Mouse (Mus musculus): Measurements from ENCODE around the gene Acvr2a. TPM values are rescaled to one million over a fixed set of nuclear protein-coding genes. Genes with fewer than 3 reads are reported as not detected.

The Acvr2a gene
- polyA plus RNA-seq (2011; ENCODE audit: insufficient read depth, insufficient read length, low read depth, missing spikeins) = 10.0 and 11.7 TPM in 2 replicates

DNA sequence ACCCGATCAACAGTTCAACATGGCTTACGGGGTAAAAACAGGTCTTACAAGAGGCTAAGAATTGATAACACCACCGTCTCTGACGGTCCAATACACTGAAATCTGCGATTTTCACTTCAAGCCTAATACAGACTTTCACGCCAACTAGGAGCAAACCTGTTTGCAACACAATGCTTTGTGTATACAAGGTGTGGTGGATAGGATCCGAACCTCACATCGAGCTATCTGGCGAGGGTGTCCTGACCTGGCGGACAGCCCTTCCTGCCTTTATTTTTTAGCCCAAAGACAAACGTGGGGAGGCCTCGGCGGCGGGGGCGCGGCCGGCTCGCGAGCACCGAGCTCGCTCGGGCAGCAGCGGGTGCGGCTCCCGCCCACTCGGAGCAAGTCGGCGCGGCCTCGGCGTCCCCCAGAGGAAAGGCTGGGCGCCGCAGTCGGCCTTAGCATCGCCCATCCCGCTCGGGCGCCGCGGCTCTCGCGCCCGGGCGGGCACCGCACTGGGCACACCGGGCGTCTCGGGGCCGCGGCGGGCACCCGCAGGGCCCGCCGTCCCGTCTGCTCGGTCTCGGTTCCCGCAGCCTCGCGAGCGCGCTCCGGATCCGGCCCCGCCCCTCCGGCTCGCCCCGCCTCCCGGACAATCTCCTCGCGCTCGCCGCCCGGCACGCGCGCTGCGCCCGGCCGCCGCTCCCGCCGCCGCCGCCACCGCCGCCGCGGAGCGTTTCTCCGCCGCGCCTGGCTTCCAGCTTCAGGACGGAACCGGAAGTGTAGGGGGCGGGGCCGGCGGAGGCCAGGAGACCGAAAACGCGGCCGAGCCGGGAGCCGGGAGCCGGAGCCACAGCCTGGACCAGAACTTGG lies at the start of gene Acvr2a:
Acvr2a (plus strand) TSS at position 739 of the 852 bp plus-strand sequence.
- peak within 1 kb of the TSS; percentile 55; the same call in 1 of the 2 replicates for H3K27ac ChIP-seq (ENCODE audit: insufficient read depth, low read length)
- TF ChIP-seq EP300 (IDR thresholded peaks at IDR 0.05; ENCODE audit: insufficient read depth, low read depth, low read length) = no peak
- no peak for TF ChIP-seq POLR2A (IDR thresholded peaks at IDR 0.05; ENCODE audit: insufficient read depth, low read length)
- TF ChIP-seq CTCF (IDR thresholded peaks at IDR 0.05; ENCODE audit: low read depth, low read length) = no peak
- no peaks in the 10 kb centered on the region for H3K4me1 ChIP-seq (ENCODE audit: control insufficient read depth, insufficient read depth, low read length)
- H3K9ac ChIP-seq (ENCODE audit: low read depth, poor library complexity, severe bottlenecking) = peak within 1 kb of the TSS; percentile 96
- no peaks in the 10 kb centered on the region for H3K27me3 ChIP-seq (ENCODE audit: control insufficient read depth, insufficient read depth, low read length, poor library complexity, severe bottlenecking)
- H3K36me3 ChIP-seq (ENCODE audit: control insufficient read depth, insufficient read depth, low read length, poor library complexity, severe bottlenecking) = no peaks in the 10 kb centered on the region
- no peaks in the 10 kb centered on the region for H3K9me3 ChIP-seq (replicated peaks; ENCODE audit: control insufficient read depth, insufficient read depth, low read length, poor library complexity, severe bottlenecking)
- H3K4me3 ChIP-seq (ENCODE audit: low read depth, low read length) = peak within 1 kb of the TSS; percentile 91

DNA sequence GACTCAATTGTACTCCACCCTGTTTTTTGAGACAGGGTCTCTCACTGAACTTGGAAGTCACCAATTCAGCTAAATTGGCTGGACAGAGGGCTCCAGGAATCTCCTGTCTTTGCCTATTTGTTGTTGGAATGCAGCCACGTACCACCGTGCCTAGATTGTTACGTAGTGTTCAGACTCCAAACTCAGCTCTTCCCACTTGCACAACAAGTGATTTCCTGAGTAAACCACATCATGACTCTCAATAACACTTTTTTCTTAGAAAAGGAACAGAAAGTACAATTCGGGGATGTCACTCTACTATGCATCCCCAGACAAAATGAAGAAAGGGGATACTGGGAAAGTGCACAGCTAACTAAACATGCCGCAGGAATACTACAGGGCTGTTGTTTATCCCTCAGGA lies 47.4 kb upstream of the Acvr2a start:
- no peaks in the 10 kb centered on the region for H3K36me3 ChIP-seq (ENCODE audit: control insufficient read depth, insufficient read depth, low read length, poor library complexity, severe bottlenecking)

DNA sequence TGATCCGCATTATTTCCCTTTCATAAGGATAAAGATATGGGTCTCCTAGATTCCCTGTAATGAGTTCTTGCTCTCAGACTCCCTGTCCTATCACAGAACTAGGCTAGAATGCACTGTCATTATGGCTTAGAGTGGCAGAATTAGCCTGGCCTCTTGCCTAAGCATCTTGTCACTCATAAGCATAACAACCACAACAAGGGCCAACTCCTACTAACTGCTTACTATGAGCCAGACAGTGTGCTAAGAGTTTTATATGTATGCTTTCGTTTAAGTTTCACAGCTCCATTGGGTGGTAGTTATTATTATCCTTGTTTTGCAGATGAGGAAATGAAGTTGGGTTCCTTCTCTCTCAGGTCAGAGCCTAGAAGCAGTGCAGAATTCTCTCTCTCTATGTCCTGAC lies 46.1 kb upstream of the Acvr2a start:
- Histone ChIP-seq H3K4me1 (ENCODE audit: control insufficient read depth, insufficient read depth, low read length) (no peaks in the 10 kb centered on the region), H3K27me3 (ENCODE audit: control insufficient read depth, insufficient read depth, low read length, poor library complexity, severe bottlenecking) (no peaks in the 10 kb centered on the region), H3K36me3 (ENCODE audit: control insufficient read depth, insufficient read depth, low read length, poor library complexity, severe bottlenecking) (no peaks in the 10 kb centered on the region), H3K9ac (ENCODE audit: low read depth, poor library complexity, severe bottlenecking) (no peak overlapping the region), H3K27ac (ENCODE audit: insufficient read depth, low read length) (no peak overlapping the region), H3K9me3 (replicated peaks; ENCODE audit: control insufficient read depth, insufficient read depth, low read length, poor library complexity, severe bottlenecking) (no peaks in the 10 kb centered on the region), H3K4me3 (ENCODE audit: low read depth, low read length) (no peak overlapping the region)
- TF ChIP-seq POLR2A (IDR thresholded peaks at IDR 0.05; ENCODE audit: insufficient read depth, low read length) = no peak
- no peak for TF ChIP-seq CTCF (IDR thresholded peaks at IDR 0.05; ENCODE audit: low read depth, low read length)
- no peak for TF ChIP-seq EP300 (IDR thresholded peaks at IDR 0.05; ENCODE audit: insufficient read depth, low read depth, low read length)

More for the DNA sequence above, 47.4 kb upstream of the Acvr2a start:
- Histone ChIP-seq H3K27ac (ENCODE audit: insufficient read depth, low read length) (no peak overlapping the region), H3K4me1 (ENCODE audit: control insufficient read depth, insufficient read depth, low read length) (no peaks in the 10 kb centered on the region), H3K9me3 (replicated peaks; ENCODE audit: control insufficient read depth, insufficient read depth, low read length, poor library complexity, severe bottlenecking) (no peaks in the 10 kb centered on the region), H3K4me3 (ENCODE audit: low read depth, low read length) (no peak overlapping the region), H3K27me3 (ENCODE audit: control insufficient read depth, insufficient read depth, low read length, poor library complexity, severe bottlenecking) (no peaks in the 10 kb centered on the region), H3K9ac (ENCODE audit: low read depth, poor library complexity, severe bottlenecking) (no peak overlapping the region)
- TF ChIP-seq CTCF (IDR thresholded peaks at IDR 0.05; ENCODE audit: low read depth, low read length) = no peak
- no peak for TF ChIP-seq EP300 (IDR thresholded peaks at IDR 0.05; ENCODE audit: insufficient read depth, low read depth, low read length)
- no peak for TF ChIP-seq POLR2A (IDR thresholded peaks at IDR 0.05; ENCODE audit: insufficient read depth, low read length)

DNA sequence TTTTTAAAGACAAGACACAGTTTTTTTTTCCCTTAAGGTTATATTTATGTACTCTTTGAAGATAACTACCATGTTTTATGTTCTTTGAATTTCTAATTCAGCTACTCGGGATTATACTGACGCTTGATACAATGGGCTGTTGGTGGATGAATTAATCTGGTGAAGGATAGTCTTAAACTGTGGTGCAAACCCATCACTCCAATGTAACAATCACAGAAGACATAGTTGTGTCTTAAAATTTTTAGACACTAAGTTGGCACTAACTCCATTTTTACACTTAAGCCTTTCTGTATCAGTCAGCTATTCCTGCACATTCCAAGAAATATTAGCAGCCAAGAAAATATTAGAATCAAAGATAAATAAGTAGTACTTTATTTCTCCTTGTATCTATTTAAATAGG lies 45.7 kb upstream of the Acvr2a start:
- Histone ChIP-seq H3K9me3 (replicated peaks; ENCODE audit: control insufficient read depth, insufficient read depth, low read length, poor library complexity, severe bottlenecking) (no peaks in the 10 kb centered on the region), H3K27me3 (ENCODE audit: control insufficient read depth, insufficient read depth, low read length, poor library complexity, severe bottlenecking) (no peaks in the 10 kb centered on the region), H3K4me3 (ENCODE audit: low read depth, low read length) (no peak overlapping the region), H3K36me3 (ENCODE audit: control insufficient read depth, insufficient read depth, low read length, poor library complexity, severe bottlenecking) (no peaks in the 10 kb centered on the region), H3K9ac (ENCODE audit: low read depth, poor library complexity, severe bottlenecking) (no peak overlapping the region), H3K27ac (ENCODE audit: insufficient read depth, low read length) (no peak overlapping the region), H3K4me1 (ENCODE audit: control insufficient read depth, insufficient read depth, low read length) (no peaks in the 10 kb centered on the region)
- TF ChIP-seq POLR2A (IDR thresholded peaks at IDR 0.05; ENCODE audit: insufficient read depth, low read length) (no peak), EP300 (IDR thresholded peaks at IDR 0.05; ENCODE audit: insufficient read depth, low read depth, low read length) (no peak)

DNA sequence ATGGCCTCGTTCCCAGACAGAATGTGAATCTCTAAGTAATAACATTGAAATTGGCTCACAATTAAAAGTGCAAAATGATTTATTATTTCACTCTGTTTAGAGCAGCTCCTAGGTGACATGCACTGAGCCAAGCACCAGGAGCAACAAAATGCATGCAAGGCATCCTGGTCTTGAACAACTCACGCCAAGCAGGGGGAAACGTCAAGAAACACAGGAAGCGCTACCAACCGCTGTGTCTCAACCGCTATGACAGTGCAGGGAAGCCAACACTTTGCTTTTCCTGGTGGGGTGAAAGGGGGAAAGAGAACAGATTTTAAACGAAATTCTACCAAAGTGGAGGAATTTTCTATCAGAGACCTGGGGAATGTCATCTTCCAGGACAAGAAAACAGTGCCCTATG lies 43.8 kb upstream of the Acvr2a start:
- no peaks in the 10 kb centered on the region for H3K9me3 ChIP-seq (replicated peaks; ENCODE audit: control insufficient read depth, insufficient read depth, low read length, poor library complexity, severe bottlenecking)
- no peak overlapping the region for H3K4me3 ChIP-seq (ENCODE audit: low read depth, low read length)
- no peak overlapping the region for H3K9ac ChIP-seq (ENCODE audit: low read depth, poor library complexity, severe bottlenecking)
- H3K27me3 ChIP-seq (ENCODE audit: control insufficient read depth, insufficient read depth, low read length, poor library complexity, severe bottlenecking) = no peaks in the 10 kb centered on the region
- H3K36me3 ChIP-seq (ENCODE audit: control insufficient read depth, insufficient read depth, low read length, poor library complexity, severe bottlenecking) = no peaks in the 10 kb centered on the region
- TF ChIP-seq CTCF (IDR thresholded peaks at IDR 0.05; ENCODE audit: low read depth, low read length) = no peak
- no peak for TF ChIP-seq EP300 (IDR thresholded peaks at IDR 0.05; ENCODE audit: insufficient read depth, low read depth, low read length)
- TF ChIP-seq POLR2A (IDR thresholded peaks at IDR 0.05; ENCODE audit: insufficient read depth, low read length) = no peak
- no peaks in the 10 kb centered on the region for H3K4me1 ChIP-seq (ENCODE audit: control insufficient read depth, insufficient read depth, low read length)
- no peak overlapping the region for H3K27ac ChIP-seq (ENCODE audit: insufficient read depth, low read length)

DNA sequence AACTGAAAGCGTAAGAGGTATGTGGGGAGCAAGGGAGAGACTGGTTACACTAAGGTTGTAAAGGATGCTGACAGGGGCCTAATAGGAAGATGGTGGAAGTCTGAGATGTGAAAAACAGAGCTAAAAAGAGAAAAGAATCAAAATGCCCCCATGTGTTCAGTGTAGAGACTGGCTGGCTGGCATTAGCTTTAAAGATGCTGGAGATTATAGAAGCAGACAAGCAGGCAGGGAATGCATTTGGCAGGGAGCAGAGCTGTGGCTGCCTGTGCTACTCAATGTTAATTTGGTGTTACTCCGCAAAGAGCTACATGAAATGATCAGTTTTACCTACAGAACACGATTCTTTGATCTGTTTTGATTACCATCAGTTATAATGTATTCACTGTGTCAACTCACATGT lies 43.3 kb upstream of the Acvr2a start:
- H3K9me3 ChIP-seq (replicated peaks; ENCODE audit: control insufficient read depth, insufficient read depth, low read length, poor library complexity, severe bottlenecking) = no peaks in the 10 kb centered on the region
- H3K9ac ChIP-seq (ENCODE audit: low read depth, poor library complexity, severe bottlenecking) = no peak overlapping the region
- no peak for TF ChIP-seq EP300 (IDR thresholded peaks at IDR 0.05; ENCODE audit: insufficient read depth, low read depth, low read length)
- no peak for TF ChIP-seq CTCF (IDR thresholded peaks at IDR 0.05; ENCODE audit: low read depth, low read length)
- no peak for TF ChIP-seq POLR2A (IDR thresholded peaks at IDR 0.05; ENCODE audit: insufficient read depth, low read length)
- no peaks in the 10 kb centered on the region for H3K36me3 ChIP-seq (ENCODE audit: control insufficient read depth, insufficient read depth, low read length, poor library complexity, severe bottlenecking)
- H3K27ac ChIP-seq (ENCODE audit: insufficient read depth, low read length) = no peak overlapping the region
- H3K27me3 ChIP-seq (ENCODE audit: control insufficient read depth, insufficient read depth, low read length, poor library complexity, severe bottlenecking) = no peaks in the 10 kb centered on the region
- H3K4me3 ChIP-seq (ENCODE audit: low read depth, low read length) = no peak overlapping the region
- H3K4me1 ChIP-seq (ENCODE audit: control insufficient read depth, insufficient read depth, low read length) = no peaks in the 10 kb centered on the region

Measured in ES-Bruce4 (cell line).